Mouse (Mus musculus) brain, embryonic 14.5 days (tissue): Measurements from ENCODE around the gene Decr2. TPM values are rescaled to one million over a fixed set of nuclear protein-coding genes. Genes with fewer than 3 reads are reported as not detected.
A peak's percentile ranks its signal among the peaks of the same experiment; 100 is the strongest.
"Not testable (repeated sequence)": the region's sequence is repeated elsewhere in the genome, so short reads cannot be mapped to it uniquely, and the experiment has no call there.

Source experiments
- DNase-seq: peaks from one replicate; pipeline ENCODE4 v3.0.0-alpha.2; 2011; ENCODE audit warnings: low read depth
- CTCF ChIP-seq: fragments of 200-500 bp; IDR thresholded peaks from 2 replicates; pipeline ENCODE4 v1.5.1; 2012; ENCODE audit warnings: inconsistent platforms, mild to moderate bottlenecking, moderate library complexity, borderline replicate concordance; ENCODE audit not compliant: insufficient read depth, insufficient read length; ENCODE audit errors: extremely low read depth
- POLR2A ChIP-seq: fragments of 200-500 bp; IDR thresholded peaks from 2 replicates; pipeline ENCODE4 v1.6.1; 2012; ENCODE audit warnings: mild to moderate bottlenecking, inconsistent platforms, borderline replicate concordance; ENCODE audit not compliant: poor library complexity, insufficient read depth, insufficient read length, severe bottlenecking; ENCODE audit errors: extremely low read depth
- polyA plus RNA-seq: library from polyadenylated mRNA; depleted of rRNA; stranded (reverse); fragments of >200 nt; gene quantifications from 2 replicates; pipeline ENCODE4 v1.2.3, GENCODE M21; 2012

Gene Decr2
- polyA plus RNA-seq, 1 experiment, result 26.8 TPM

DNA sequence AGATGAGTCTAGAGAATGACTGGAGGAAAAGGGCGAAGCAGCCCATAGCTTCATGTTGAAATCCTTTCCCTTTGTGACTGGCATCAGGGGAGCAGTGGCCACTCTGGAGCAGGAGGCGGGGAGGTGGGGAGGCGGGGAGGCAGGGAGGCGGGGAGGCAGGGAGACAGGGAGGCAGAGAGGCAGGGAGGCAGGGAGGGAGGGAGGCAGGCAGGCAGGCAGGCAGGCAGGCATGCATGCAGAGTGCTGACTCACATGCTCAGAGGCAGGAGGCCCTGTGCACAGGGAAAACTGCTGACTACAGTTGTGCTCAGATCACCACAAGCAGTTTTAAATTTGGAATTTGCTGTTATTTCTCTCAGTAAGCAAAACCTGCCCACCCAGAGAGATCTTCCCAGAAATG, 11.3 kb upstream of the Decr2 start:
- no peak for DNase-seq
- no peak for TF ChIP-seq POLR2A
- no peak for TF ChIP-seq CTCF

DNA sequence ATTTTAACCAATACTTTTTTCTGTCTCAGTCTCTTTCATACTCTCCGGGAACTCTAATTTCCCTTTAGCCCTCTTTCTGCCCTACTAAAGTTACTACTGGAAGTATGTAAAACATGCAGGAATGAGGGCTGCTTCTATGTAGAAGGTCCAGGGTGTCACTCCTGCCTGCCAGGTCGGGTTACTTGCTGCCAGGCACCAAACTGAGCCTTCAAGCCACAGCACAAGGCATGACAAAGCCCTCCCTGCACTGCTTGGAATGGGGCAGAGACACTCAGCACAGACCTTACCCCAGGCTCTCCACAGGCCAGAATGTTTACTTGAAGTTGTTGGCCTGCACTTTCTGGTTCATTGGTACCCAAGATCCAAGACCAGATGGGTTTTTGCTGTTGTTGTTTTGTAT, 10.0 kb upstream of the Decr2 start:
- TF ChIP-seq CTCF (no peak), POLR2A (no peak)
- no peak for DNase-seq

DNA sequence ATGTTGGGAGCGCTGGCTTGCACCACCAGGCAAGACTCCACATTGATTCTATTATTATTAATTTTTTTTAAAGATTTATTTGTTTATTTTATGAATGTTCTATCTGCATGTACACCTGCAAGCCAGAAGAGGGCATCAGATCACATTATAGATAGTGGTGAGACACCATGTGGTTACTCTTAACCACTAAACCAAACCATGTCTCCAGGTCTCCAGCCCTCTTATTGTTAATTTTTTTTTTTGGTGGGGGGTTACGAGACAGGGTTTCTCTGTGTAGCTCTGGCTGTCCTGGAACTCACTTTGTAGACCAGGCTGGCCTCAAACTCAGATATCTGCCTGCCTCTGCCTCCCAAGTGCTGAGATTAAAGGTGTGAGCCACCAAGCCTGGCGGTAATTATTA, 9.2 kb upstream of the Decr2 start:
- not testable (repeated sequence) for DNase-seq

- no peak for TF ChIP-seq CTCF
- no peak for TF ChIP-seq POLR2A
- no peak for DNase-seq
Observed at GRCm38 (mm10) chr17:26098461-26098860, 8.3 kb upstream of the Decr2 start.

GRCm38 (mm10) chr17:26095121-26095740, 5.1 kb upstream of the Decr2 start, which contains the start of gene Nme4:
Gene Nme4, minus strand, starts transcription at chr17:26095602.
- DNase-seq, result peak; percentile 69
- 0 out of 2 replicates have a peak, but pooled peaks have one; percentile 0 for TF ChIP-seq CTCF
- TF ChIP-seq POLR2A, result peak; percentile 90

- no peak for DNase-seq
- TF ChIP-seq POLR2A, result no peak
- no peak for TF ChIP-seq CTCF
Observed at GRCm38 (mm10) chr17:26094531-26095110, 4.5 kb upstream of the Decr2 start.

- TF ChIP-seq CTCF (no peak), POLR2A (no peak)
- DNase-seq, result no peak
Observed at GRCm38 (mm10) chr17:26087059-26087564, 3.0 kb downstream of the Decr2 start.

DNA sequence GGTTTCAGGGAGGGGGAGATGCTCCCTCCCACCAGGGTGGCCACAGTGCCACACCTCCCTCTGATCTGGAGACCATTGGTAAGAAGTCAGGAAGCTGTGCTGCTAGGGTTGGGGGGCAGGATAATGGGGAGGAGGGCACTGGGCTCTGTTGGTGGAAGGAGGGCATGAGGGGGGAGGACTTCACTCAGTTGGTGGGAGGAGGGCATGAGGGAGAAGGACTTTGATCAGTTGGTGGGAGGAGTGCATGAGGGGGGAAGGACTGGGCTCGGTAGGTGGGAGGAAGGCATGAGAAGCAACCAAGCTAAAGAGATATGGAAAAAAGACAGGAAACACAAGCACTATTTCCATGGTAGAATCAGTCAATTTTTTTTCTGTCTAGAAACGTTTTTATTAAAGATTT, 9.3 kb downstream of the Decr2 start:
- DNase-seq, result no peak
- TF ChIP-seq CTCF, result no peak
- TF ChIP-seq POLR2A, result no peak

- TF ChIP-seq CTCF (no peak), POLR2A (no peak)
- peak; percentile 45 for DNase-seq
Observed at GRCm38 (mm10) chr17:26078851-26079250, 11.3 kb downstream of the Decr2 start.

DNA sequence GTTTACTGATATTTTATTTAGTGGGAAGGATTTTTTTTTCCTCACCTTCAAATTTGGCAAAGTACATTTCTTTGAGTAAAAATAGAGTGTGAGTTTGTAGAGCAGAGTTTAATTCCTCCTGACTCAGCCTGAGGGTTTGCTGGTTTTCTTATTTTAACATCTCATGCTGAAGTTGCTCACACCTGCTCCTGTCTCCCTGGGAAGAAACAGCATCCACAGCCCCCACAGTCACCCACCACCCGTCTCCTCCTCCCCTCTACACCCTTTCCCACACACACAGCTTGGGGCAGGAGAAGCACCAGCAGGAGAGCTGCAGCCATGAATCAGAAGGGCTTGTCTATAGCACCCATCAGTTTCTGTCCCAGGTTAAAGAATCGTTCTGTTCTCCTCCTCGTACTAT, 14.9 kb downstream of the Decr2 start:
- no peak for DNase-seq
- no peak for TF ChIP-seq POLR2A
- TF ChIP-seq CTCF, result no peak

DNA sequence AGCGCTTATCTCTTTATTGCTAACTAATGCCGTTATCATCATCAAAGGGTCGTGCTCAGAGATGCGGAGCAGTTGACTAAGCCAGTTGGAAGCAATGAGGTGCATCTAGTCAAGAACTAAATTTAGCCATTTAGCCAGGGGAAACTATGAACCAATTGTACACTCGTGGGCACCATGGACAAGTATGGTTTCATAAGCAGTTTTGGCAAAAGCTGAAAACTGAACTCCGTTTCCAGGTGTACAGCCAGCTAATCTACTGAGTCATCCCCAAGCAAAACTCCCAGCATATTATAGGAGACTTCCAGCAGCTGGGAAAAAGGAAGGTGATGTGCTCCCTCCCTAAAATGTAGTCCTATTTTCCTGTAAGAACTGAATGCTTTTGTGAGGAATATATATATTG, 20.0 kb downstream of the Decr2 start:
- no peak for DNase-seq
- TF ChIP-seq POLR2A, result no peak
- no peak for TF ChIP-seq CTCF
